Mouse (Mus musculus): ENCODE measurements around the gene Klf3. TPM values are rescaled to one million over a fixed set of nuclear protein-coding genes. Genes with fewer than 3 reads are reported as not detected.
"Not testable (repeated sequence)": the region's sequence is repeated elsewhere in the genome, so short reads cannot be mapped to it uniquely, and the experiment has no call there.

The Klf3 gene
- total RNA-seq, 2 experiments from 2014 or later, result 28.4 to 35.8 TPM

- DNase-seq (ENCODE audit: extremely low spot score in 1 of 2, low spot score in 2 of 2), result no peak
- intact Hi-C loops (cut with DNase I), result loop anchor here (2.0 kb wide), 1 partner anchor 53 kb away; no protein-coding TSS in a partner anchor
- Histone ChIP-seq H3K4me3 (no peak overlapping the region), H3K27ac (no peak overlapping the region)
- TF ChIP-seq CTCF (IDR thresholded peaks at IDR 0.05), result no peak
These were observed 62.2 kb downstream of the Klf3 start for GRCm38 (mm10) chr5:64865219-64865964.

DNA sequence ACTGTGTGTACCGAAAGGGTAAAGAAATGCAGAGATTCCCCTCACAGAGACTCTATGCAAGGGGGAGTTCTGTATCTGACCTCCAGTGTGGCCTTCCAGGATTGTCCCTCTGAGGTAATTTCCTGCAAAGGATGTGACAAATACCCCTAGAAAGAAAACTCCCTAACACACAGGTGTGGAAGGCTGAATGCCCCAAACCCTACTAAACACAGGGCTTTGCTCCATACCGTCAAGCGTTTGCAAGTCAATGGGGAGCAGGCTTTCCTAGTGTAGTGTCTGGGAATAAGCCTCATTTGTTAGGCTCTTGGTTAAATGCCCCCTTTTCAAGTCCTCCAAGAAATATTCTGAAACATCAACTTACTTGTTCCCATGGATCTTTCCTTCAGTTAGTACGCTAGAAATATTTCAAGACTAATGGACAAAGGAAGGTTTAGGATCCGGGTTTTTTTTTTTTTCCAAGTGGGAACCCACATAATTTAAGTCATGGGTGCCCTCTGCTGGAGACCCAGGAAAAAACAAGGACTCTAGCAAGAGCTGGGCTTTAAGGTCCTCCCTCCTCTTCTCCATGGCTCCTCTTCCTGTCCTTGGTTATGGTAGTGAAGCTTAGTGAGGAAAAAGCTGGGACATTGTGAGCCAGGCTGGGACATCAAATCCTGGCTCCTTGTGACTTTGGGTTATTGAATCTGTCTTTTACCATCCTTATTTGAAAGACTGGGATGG is 63.3 kb downstream of the Klf3 start:
- no peak overlapping the region for H3K4me3 ChIP-seq
- H3K27ac ChIP-seq, result no peak overlapping the region
- DNase-seq (ENCODE audit: extremely low spot score in 1 of 2, low spot score in 2 of 2), result peak; percentile 78 to 79
- intact Hi-C loops (cut with DNase I), result loop anchor here (1.0 to 2.0 kb wide), 3 partner anchors 360 to 578 kb away; no protein-coding TSS in a partner anchor
- peak; percentile 85 for TF ChIP-seq CTCF (IDR thresholded peaks at IDR 0.05)

DNA sequence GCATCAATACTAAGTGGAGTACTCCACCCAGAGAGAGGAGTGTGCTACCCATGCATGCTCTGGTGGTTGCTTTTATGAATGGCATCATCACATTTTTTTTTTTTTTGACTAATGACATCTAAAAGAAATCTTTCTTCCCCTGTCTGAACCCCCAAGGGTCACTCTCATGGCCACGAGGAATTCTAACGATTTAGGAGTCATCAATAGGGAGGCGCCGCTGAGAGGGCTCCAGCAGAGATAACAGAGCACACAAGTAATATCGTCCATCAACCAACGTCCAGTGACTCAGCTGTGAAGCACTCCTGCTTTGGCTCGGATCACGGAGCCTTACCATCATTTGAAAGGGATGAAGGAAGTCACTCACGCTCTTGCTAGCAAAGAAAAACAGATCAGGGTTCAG is 63.9 kb downstream of the Klf3 start:
- intact Hi-C loops (cut with DNase I), result loop anchor here (2.0 kb wide), 2 partner anchors 360 to 578 kb away; no protein-coding TSS in a partner anchor
- Histone ChIP-seq H3K27ac (no peak overlapping the region), H3K4me3 (no peak overlapping the region)
- no peak for TF ChIP-seq CTCF (IDR thresholded peaks at IDR 0.05)
- no peak for DNase-seq (ENCODE audit: extremely low spot score in 1 of 2, low spot score in 2 of 2)

GRCm38 (mm10) chr5:64867551-64867950 is 64.4 kb downstream of the Klf3 start:
- intact Hi-C loops (cut with DNase I), result loop anchor here (2.0 kb wide), 2 partner anchors 361 to 579 kb away; no protein-coding TSS in a partner anchor
- Histone ChIP-seq H3K27ac (no peak overlapping the region), H3K4me3 (no peak overlapping the region)
- no peak for TF ChIP-seq CTCF (IDR thresholded peaks at IDR 0.05)
- no peak for DNase-seq (ENCODE audit: extremely low spot score in 1 of 2, low spot score in 2 of 2)

DNA sequence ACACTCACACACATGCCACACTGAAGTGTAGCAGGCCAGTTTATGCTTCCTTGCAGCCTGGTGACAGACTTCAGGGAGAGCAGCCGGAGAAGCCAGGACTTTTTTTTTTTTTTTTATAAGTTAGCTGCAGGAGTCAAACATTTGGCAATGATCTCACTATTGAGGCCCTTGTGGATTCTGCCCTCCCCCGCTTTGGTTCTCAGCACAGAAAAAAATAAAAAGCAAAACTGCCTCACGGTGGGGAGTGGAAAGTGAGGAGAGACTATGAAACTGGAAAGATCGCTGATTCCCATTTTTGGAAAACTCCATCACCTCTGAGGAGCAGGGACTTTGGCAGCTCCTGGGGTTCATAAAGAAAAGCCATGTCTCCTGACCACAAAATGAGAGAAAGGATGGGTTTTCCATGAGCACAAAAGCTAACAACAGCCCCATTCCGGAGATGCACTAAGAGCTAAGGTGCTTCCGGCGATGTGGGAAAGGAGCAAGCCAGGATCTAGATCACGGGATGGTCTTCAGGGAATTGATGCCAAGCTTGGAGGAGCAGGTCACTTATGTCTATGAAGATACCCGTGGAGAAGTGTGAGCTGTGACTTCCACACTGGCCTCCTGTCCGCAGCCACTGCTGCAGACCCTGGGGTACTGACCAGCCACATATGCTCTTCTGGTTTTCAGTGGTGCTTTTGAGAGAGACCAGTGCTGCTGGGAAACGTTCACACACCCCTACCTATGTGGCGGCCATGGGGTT is 73.1 kb downstream of the Klf3 start:
- no peak for DNase-seq (ENCODE audit: extremely low spot score in 1 of 2, low spot score in 2 of 2)
- no peak overlapping the region for H3K4me3 ChIP-seq
- intact Hi-C loops (cut with DNase I), result no loop called here
- no peak overlapping the region for H3K27ac ChIP-seq
- TF ChIP-seq CTCF (IDR thresholded peaks at IDR 0.05), result no peak

GRCm38 (mm10) chr5:64877235-64878026 is 74.2 kb downstream of the Klf3 start:
- intact Hi-C loops (cut with DNase I), result no loop called here
- DNase-seq (ENCODE audit: extremely low spot score in 1 of 2, low spot score in 2 of 2), result no peak
- no peak overlapping the region for H3K4me3 ChIP-seq
- peak; percentile 2; the same call in 1 of the 2 replicates for TF ChIP-seq CTCF (IDR thresholded peaks at IDR 0.05)
- peak overlapping the region; percentile 47; the same call in 1 of the 2 replicates for H3K27ac ChIP-seq

DNA sequence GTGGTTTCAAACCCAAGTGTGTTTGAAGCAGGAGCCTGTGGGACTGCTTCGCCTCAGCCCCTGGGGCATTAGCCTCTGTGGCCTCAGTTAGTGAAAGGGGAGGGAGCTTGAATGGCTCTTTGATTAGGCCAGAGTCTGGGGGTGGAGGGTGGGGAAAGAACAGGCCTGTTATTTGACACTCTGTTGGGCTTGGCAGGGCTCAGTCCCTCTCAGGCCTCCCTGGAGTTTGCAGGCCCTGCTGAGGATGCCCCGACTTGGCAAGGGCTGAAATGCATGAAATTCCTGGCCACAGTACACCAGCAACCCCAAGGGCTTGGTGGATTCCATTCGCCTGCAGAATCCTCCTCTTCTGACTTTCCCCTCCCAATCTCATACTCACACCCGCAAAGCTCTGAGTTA is 74.8 kb downstream of the Klf3 start:
- intact Hi-C loops (cut with DNase I), result no loop called here
- DNase-seq (ENCODE audit: extremely low spot score in 1 of 2, low spot score in 2 of 2), result peak in 1 of 2 experiments; percentile 43
- no peak for TF ChIP-seq CTCF (IDR thresholded peaks at IDR 0.05)
- H3K27ac ChIP-seq, result peak overlapping the region; percentile 26; the same call in 1 of the 2 replicates
- H3K4me3 ChIP-seq, result no peak overlapping the region

DNA sequence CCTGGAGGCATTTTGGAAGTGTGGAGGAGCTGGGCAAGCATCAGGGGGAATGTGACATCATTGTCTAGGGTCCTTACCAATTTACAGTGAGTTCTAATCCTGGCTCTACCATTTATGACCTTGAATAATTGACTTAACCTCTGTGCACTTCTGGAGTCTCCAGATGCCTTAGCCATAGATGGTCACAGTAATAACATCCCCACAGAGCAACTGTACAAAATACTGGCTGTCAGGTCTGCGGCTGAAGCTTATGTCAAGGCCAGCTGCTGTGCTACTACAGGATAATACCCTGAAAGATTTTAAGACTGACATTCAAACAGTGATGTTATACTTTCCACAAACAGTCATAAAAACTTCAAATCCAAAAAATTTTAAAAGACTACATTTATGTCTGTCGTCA is 75.3 kb downstream of the Klf3 start:
- intact Hi-C loops (cut with DNase I), result no loop called here
- peak overlapping the region; percentile 26; the same call in 1 of the 2 replicates for H3K27ac ChIP-seq
- no peak for DNase-seq (ENCODE audit: extremely low spot score in 1 of 2, low spot score in 2 of 2)
- H3K4me3 ChIP-seq, result no peak overlapping the region
- no peak for TF ChIP-seq CTCF (IDR thresholded peaks at IDR 0.05)

- Histone ChIP-seq H3K27ac (no peak overlapping the region), H3K4me3 (no peak overlapping the region)
- intact Hi-C loops (cut with DNase I), result no loop called here
- DNase-seq (ENCODE audit: extremely low spot score in 1 of 2, low spot score in 2 of 2), result no peak
- TF ChIP-seq CTCF (IDR thresholded peaks at IDR 0.05), result no peak
These were observed 76.1 kb downstream of the Klf3 start for GRCm38 (mm10) chr5:64879241-64879640.

- intact Hi-C loops (cut with DNase I), result loop anchor here (10.0 kb wide), 4 partner anchors 83 to 363 kb away; partner anchors contain the start of gene Tlr6
- not testable (repeated sequence) for H3K27ac ChIP-seq; DNase-seq (ENCODE audit: extremely low spot score in 1 of 2, low spot score in 2 of 2); H3K4me3 ChIP-seq
These were observed 78.4 kb downstream of the Klf3 start for GRCm38 (mm10) chr5:64881559-64881958.

GRCm38 (mm10) chr5:64881976-64882375 is 78.8 kb downstream of the Klf3 start:
- H3K27ac ChIP-seq; DNase-seq (ENCODE audit: extremely low spot score in 1 of 2, low spot score in 2 of 2); H3K4me3 ChIP-seq: not testable (repeated sequence)
- intact Hi-C loops (cut with DNase I), result loop anchor here (10.0 kb wide), 4 partner anchors 83 to 363 kb away; partner anchors contain the start of gene Tlr6

Other genes with a start within 250 kb of the Klf3 start
- under 1 TPM in 1 of 2 experiments, not detected in 1; 0.38 TPM for gene Tlr1, start 130.2 kb downstream of the Klf3 start, total RNA-seq (2021)
- gene Tlr6, start 156.7 kb downstream of the Klf3 start, total RNA-seq (2021), result under 1 TPM; 0.50 to 0.70 TPM
- 1 to 10 TPM; 3.7 to 4.1 TPM for gene Fam114a1, start 166.7 kb downstream of the Klf3 start, total RNA-seq (2021)

Measured in left cerebral cortex, adult 2 months (tissue).